Mouse (Mus musculus) brain, embryonic 14.5 days (tissue): Measurements from ENCODE around the gene Cd27. TPM values are rescaled to one million over a fixed set of nuclear protein-coding genes. Genes with fewer than 3 reads are reported as not detected.

ENCODE experiments used
- DNase-seq: peaks from one replicate; pipeline ENCODE4 v3.0.0-alpha.2; 2011; ENCODE audit warnings: low read depth
- CTCF ChIP-seq: fragments of 200-500 bp; IDR thresholded peaks from 2 replicates; pipeline ENCODE4 v1.5.1; 2012; ENCODE audit warnings: inconsistent platforms, mild to moderate bottlenecking, moderate library complexity, borderline replicate concordance; ENCODE audit not compliant: insufficient read depth, insufficient read length; ENCODE audit errors: extremely low read depth
- POLR2A ChIP-seq: fragments of 200-500 bp; IDR thresholded peaks from 2 replicates; pipeline ENCODE4 v1.6.1; 2012; ENCODE audit warnings: mild to moderate bottlenecking, inconsistent platforms, borderline replicate concordance; ENCODE audit not compliant: poor library complexity, insufficient read depth, insufficient read length, severe bottlenecking; ENCODE audit errors: extremely low read depth
- polyA plus RNA-seq: library from polyadenylated mRNA; depleted of rRNA; stranded (reverse); fragments of >200 nt; gene quantifications from 2 replicates; pipeline ENCODE4 v1.2.3, GENCODE M21; 2012; rRNA removed

Gene Cd27
- polyA plus RNA-seq, 1 experiment: 0.15 TPM

DNA sequence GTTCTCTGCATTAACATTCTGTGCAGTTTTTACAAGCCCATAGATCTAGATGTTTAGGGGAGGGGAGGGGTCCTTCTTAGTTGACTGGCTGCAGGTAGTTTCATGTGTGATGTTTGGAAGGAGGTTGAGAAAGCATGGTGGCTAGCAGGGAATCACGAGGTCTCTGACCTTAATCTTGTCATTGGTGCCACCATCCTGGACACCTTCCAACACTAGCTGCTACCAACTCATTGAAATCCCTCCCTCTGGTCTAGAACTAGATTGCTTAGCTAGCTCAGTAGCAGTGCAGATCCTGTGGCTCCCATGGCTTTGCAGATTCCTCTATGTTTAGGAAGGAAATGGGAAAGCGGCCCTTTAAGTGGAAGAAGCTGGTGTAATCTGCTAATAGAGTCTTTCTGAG, 19.9 kb downstream of the Cd27 start:
- TF ChIP-seq CTCF: no peak
- TF ChIP-seq POLR2A: no peak
- no peak for DNase-seq

DNA sequence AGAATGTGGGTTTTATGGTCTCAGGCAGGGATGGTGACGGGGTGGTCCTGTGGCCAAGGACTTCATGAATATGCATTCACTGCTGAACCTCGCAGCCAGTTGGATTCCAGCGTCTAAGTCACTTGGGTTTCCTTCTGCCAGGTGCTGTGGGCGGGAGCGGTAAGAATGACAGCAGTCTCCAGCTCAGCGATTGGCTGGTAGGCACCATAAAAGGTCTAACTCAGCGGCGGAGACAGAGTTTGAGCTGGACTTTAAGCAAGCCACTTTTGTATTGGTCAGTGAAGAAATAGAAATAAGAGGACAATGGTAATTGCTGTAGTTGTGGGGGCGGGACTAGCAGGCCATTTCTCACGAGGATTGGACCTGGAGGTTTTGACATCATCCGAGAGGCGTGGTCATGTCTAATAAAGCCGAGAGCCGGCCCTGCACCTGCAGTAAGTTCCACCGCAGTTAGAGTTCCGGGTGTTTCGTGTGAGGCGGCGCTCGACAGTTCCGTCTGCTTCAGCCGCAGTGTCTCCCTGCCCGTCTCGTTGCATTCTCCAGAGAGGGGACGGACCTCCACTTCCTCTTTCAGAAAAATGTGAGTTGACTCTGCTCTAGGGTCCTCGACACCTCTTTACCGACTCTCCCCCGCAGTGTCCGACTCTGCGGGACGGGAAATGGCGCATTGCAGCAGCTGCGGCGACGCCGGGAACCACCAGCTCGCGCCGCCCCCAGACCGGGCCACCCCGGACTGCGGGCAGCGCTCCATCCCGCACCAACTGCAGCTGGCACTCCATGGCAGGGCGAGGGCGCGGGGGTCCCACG, 21.5 kb downstream of the Cd27 start, which contains the start of gene Vamp1:
Vamp1 (plus strand) TSS at position 404 of the 807 bp plus-strand sequence.
- peak; percentile 99 for DNase-seq
- TF ChIP-seq POLR2A (peak; percentile 75; the same call in 1 of the 2 replicates), CTCF (no peak)

DNA sequence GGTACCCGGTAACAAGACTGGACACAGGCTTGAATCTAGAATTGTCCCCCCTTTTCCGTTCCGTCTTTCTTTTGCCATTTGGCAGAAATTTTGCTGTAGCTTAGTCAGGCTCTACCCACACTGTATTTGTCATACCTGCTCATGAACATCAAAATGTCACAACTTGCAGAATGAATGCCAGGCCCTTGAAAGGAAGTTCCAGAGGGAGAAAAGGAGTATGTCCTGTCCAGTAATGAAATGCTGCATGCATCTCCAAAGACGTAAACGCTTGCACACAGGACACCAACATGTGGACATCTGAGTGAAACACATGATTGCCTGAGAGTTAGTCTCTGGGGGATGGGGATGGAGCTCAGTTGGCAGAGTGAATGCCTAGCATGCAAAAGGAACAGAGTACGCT, 23.1 kb downstream of the Cd27 start:
- DNase-seq: no peak
- TF ChIP-seq POLR2A: no peak
- TF ChIP-seq CTCF: no peak

GRCm38 (mm10) chr6:125213129-125213528, 23.7 kb downstream of the Cd27 start:
- no peak for DNase-seq
- TF ChIP-seq CTCF (no peak), POLR2A (no peak)

DNA sequence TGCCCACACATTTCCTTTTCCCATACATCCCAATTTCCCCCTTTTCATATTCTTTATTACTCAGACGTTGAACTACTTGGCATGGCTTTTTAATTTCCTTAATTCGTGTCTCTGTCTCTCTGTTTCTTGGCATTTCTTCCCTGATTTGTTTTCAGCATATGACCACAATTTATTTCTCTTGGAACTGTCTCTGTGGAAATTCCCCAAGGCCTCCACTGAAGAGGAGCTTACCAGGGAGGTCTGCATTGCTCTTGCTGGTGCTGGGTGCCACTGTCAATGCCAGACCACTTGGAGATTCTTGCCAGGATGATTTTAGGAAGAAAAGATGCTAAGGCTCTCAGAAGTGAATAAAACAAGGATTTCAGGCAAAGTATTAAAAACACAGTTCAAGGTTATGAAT, 24.2 kb downstream of the Cd27 start:
- no peak for DNase-seq
- no peak for TF ChIP-seq POLR2A
- no peak for TF ChIP-seq CTCF

DNA sequence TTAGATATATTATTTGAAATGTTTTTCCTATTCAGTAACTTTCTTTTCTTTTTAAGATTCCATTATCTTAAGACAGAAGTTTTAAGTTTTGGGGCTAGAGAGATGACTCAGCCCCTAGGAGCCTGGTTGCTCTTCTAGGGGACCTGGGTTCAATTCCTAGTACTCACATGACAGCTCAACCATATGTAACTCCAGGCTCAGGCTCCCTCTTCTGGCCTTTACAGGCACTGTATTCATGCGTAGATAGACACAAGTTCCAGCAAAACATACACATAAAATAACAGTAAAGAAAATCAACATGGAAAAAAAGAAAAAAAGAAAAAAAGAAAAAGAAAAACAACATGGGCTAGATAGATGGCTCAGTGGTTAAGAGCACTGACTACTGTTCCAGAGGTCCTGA, 26.4 kb downstream of the Cd27 start:
- TF ChIP-seq POLR2A (no peak), CTCF (no peak)
- DNase-seq: no peak

GRCm38 (mm10) chr6:125197166-125197565, 39.6 kb downstream of the Cd27 start:
- no peak for DNase-seq
- TF ChIP-seq CTCF (no peak), POLR2A (no peak)

DNA sequence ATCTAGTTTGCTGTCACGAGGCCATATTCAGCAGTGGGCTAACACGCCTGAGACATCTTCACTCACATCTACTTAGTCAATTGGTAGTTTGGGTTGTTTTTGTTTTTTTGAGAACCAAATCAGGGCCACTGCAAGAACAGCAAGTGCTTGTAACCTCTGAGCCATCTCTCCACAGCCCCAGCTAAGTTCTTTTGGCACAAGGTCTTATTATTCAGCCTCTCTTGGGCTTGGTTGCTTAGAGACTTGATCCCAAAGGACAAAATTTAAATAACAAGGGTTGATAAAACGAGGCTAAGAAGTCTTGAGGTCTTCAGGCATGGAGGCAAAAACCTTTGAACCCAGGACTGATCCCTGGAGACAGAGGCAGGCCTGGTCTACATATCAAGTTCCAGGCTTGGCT, 40.5 kb downstream of the Cd27 start:
- peak; percentile 30 for DNase-seq
- TF ChIP-seq CTCF: no peak
- TF ChIP-seq POLR2A: no peak

DNA sequence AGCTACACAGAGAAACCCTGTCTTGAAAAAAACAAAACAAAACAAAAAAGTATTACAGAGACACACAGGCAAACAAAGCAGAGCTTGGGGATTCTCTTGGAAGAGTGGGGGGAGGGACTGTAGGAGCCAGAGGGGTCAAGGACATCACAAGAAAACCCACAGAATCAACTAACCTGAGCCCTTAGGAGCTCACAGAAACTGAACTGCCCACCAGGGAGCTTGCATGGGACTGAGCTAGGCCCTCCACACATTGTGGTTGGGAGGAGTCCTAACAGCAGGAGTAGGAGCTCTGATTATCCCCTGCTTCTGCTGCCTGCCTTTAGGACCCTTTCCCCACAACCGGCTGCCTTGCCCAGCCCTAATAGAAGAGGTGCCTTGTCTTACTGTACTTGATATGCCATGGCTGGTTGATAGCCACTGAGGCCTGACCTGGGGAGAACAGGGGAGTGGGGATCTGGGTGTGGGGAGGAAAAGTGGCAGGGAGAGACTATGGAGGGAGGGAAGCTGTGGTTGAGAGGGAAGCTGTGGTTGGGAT, 41.2 kb downstream of the Cd27 start:
- TF ChIP-seq POLR2A (no peak), CTCF (no peak)
- DNase-seq: no peak

GRCm38 (mm10) chr6:125193390-125193789, 43.4 kb downstream of the Cd27 start:
- no peak for TF ChIP-seq POLR2A
- TF ChIP-seq CTCF: no peak
- DNase-seq: no peak

DNA sequence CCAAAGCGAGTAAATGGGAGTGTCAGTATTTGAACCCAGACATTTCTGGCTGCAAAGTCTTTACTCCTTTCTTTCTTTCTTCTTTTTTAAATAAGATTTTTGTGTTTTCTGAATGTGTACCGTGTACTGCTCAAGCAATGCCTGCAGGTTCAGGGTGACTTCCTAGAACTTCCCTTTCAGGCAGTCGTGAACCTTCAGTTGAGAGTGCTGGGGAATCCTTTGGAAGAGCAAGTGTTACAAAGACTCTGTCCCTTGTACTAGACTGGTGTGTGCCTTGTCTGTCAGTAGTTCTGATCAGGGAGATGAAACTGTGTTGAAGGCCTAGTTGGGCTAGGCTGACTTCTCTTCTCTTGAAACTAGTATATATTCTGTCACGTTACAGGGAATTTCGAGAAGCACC, 44.0 kb downstream of the Cd27 start:
- DNase-seq: no peak
- no peak for TF ChIP-seq POLR2A

DNA sequence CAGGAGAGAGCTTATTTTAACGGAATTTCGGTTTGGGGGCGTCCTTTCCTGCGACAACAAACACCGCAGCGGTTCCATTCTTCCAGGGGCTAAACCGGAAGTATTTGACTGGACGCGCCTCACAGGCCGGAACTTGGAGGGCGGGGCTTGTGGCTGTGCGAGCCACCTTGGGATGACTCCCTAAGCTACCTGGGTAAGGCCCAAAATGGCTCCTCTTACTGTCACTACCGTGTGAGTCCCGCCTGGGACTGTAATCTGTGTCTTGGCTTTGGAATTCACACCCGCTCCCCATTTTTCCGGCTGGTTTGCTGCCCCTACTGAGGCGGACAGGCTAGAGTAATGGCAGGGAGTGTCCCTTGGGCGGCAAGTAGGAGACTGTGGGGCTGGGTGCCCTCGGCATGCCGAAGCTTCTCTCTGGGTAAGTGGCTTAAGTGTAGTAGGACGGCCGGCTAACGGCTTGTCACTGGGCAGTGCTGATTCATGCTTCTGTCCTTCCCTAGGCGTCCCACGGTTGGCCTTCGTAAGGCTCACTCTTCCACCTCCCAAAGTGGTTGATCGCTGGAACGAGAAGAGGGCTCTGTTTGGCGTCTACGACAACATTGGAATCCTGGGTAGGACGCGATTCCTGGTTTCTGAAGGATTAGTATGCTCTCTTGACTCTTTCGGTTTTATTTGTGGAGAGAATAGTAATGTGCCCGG, 44.6 kb downstream of the Cd27 start:
- TF ChIP-seq CTCF (no peak), POLR2A (no peak)
- peak; percentile 98 for DNase-seq

DNA sequence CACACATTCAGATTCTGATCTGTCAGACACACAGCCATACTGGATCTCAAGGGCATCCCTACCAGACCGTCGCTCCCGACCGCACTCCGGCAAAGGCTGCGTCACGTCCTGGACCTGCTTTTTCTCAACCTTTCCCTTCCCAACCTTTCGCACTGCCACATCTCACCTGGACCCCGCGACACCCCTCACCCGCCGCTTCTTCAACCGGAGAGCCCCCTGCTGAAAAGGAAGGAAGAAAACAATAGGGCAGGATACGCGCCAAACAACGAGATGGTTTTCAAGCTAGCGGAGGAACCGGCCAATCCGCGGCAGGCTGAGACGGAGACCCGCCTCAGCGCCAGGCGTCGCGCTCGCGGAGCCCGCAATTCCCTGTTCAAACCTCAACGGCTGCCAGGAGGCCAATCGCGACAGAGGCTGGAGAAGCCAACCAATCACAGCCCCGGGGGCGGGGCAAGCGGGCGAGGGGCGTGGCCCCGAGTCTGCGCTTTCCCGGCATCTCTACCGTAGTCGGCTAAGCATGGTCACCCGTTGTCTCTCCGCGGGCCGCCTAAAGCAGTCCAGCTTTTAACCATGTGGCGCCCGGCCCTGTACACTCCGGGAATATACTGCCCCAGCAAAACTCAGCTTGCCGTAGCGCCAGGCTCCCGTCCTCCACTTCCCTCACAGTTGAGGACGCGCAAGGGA, 45.3 kb downstream of the Cd27 start, which contains the start of the genes Ncapd2 and Mrpl51:
Ncapd2 (minus strand) TSS at position 370 of the 684 bp plus-strand sequence.
Mrpl51 (plus strand) TSS at position 470 of the 684 bp plus-strand sequence.
- DNase-seq: peak; percentile 99
- no peak for TF ChIP-seq CTCF
- peak; percentile 51; the same call in 1 of the 2 replicates for TF ChIP-seq POLR2A

DNA sequence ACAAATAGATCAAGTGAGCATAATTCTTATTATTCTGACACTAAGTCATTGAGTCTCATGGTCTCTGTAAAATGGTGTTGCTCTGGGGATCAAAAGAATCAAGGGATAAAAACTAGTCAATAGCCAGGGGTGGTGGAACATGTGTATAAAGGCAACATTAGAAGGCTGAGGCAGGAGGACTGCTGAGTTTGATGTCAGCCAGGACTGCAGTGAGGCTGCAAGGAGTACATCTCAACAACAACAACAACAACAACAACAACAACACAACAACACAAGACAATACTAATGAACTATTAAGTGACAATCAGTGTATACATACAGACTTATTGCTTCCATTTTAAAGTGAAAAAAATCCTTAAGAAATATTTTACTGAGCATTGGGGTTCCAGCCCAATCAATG, 46.0 kb downstream of the Cd27 start:
- TF ChIP-seq POLR2A (no peak), CTCF (no peak)

DNA sequence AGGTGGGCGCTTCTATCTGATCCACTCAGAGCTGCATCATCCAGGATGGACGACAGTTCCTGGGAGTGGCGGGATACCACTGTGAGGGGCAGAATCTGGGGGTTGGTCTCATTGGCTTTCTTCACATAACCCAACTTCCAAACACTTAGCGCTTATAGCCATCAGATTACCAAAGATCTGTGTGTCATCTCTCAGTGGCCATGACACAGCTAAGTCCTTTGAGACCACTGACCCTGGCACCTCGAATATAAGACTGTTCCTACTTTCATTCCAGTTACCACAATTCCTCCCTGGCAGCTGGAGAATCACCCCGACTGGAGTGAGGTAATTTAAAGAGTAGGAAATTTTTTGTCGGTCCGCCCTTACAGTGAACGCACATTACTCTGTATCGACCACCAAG, 50.6 kb downstream of the Cd27 start:
- no peak for DNase-seq

More for the DNA sequence above, 46.0 kb downstream of the Cd27 start:
- DNase-seq: peak; percentile 32

More for the DNA sequence above, 50.6 kb downstream of the Cd27 start:
- no peak for TF ChIP-seq CTCF
- TF ChIP-seq POLR2A: no peak

Other genes starting within 250 kb of the Cd27 start
- 49.8 and 68.1 TPM in 2 replicates for gene Pianp, start 240.3 kb downstream of the Cd27 start, polyA plus RNA-seq
- 107 and 118 TPM in 2 replicates for gene Zfp384, start 227.9 kb downstream of the Cd27 start, polyA plus RNA-seq
- 127 and 169 TPM in 2 replicates for gene Ing4, start 197.2 kb downstream of the Cd27 start, polyA plus RNA-seq
- 29.5 and 32.6 TPM in 2 replicates for gene Acrbp, start 187.3 kb downstream of the Cd27 start, polyA plus RNA-seq
- gene Lpar5, start 169.1 kb downstream of the Cd27 start, polyA plus RNA-seq: 1.0 and 1.2 TPM in 2 replicates
- gene Chd4, start 141.0 kb downstream of the Cd27 start, polyA plus RNA-seq: 69.8 and 142 TPM in 2 replicates
- 32.6 and 34.6 TPM in 2 replicates for gene Nop2, start 105.1 kb downstream of the Cd27 start, polyA plus RNA-seq
- gene Iffo1, start 91.8 kb downstream of the Cd27 start, polyA plus RNA-seq: 29.9 TPM in 2 replicates
- 2,343 and 3,527 TPM in 2 replicates for gene Gapdh, start 70.5 kb downstream of the Cd27 start, polyA plus RNA-seq
- 169 and 213 TPM in 2 replicates for gene Ncapd2, start 45.3 kb downstream of the Cd27 start, polyA plus RNA-seq
- 48.9 and 54.4 TPM in 2 replicates for gene Mrpl51, start 45.2 kb downstream of the Cd27 start, polyA plus RNA-seq
- 19.9 and 22.3 TPM in 2 replicates for gene Vamp1, start 21.5 kb downstream of the Cd27 start, polyA plus RNA-seq
- gene Tapbpl, start 5.2 kb downstream of the Cd27 start, polyA plus RNA-seq: 2.7 and 3.1 TPM in 2 replicates
- not detected in 2 replicates for gene Tuba3a, start 49.0 kb upstream of the Cd27 start, polyA plus RNA-seq
- gene Ltbr, start 76.9 kb upstream of the Cd27 start, polyA plus RNA-seq: 14.2 and 20.7 TPM in 2 replicates
- gene Scnn1a, start 83.6 kb upstream of the Cd27 start, polyA plus RNA-seq: 0.54 and 0.62 TPM in 2 replicates
- gene Tnfrsf1a, start 112.4 kb upstream of the Cd27 start, polyA plus RNA-seq: 18.5 and 19.4 TPM in 2 replicates
- 0.13 and 0.23 TPM in 2 replicates for gene Plekhg6, start 143.8 kb upstream of the Cd27 start, polyA plus RNA-seq